Mouse (Mus musculus) forebrain, embryonic 13.5 days (tissue): ENCODE data around the gene Zc2hc1b. TPM values are rescaled to one million over a fixed set of nuclear protein-coding genes. Genes with fewer than 3 reads are reported as not detected.

Source experiments
- ATAC-seq: fragments of 200-750 bp; cut with Nextera tagmentation; 2 replicates; pipeline ENCODE4 v1.8.0; 2017
- H3K27ac ChIP-seq: fragments of 300-500 bp; sonication (generic); 2 replicates; pipeline ENCODE4 v1.5.1; 2015; ENCODE audit warnings: inconsistent platforms, mild to moderate bottlenecking, moderate library complexity
- H3K27me3 ChIP-seq: fragments of 300-500 bp; sonication (generic); 2 replicates; pipeline ENCODE4 v1.6.1; 2015; ENCODE audit warnings: mild to moderate bottlenecking, inconsistent platforms
- H3K36me3 ChIP-seq: fragments of 300-500 bp; sonication (generic); 2 replicates; pipeline ENCODE4 v1.6.1; 2015; ENCODE audit warnings: mild to moderate bottlenecking, inconsistent platforms; ENCODE audit not compliant: poor library complexity, severe bottlenecking
- H3K4me1 ChIP-seq: fragments of 300-500 bp; sonication (generic); 2 replicates; pipeline ENCODE4 v1.6.1; 2015; ENCODE audit warnings: inconsistent platforms
- H3K4me2 ChIP-seq: fragments of 300-500 bp; sonication (generic); 2 replicates; pipeline ENCODE4 v1.6.1; 2015; ENCODE audit warnings: inconsistent platforms, mild to moderate bottlenecking, moderate library complexity
- H3K4me3 ChIP-seq: fragments of 300-500 bp; sonication (generic); 2 replicates; pipeline ENCODE4 v1.5.1; 2015; ENCODE audit warnings: mild to moderate bottlenecking, inconsistent platforms
- H3K9ac ChIP-seq: fragments of 300-500 bp; sonication (generic); 2 replicates; pipeline ENCODE4 v1.6.1; 2015; ENCODE audit warnings: mild to moderate bottlenecking, inconsistent platforms
- H3K9me3 ChIP-seq: fragments of 300-500 bp; sonication (generic); replicated peaks from 2 replicates; pipeline ENCODE4 v1.6.1; 2016; ENCODE audit warnings: inconsistent platforms
- WGBS: fragments of 180-500 bp; shearing (Covaris S2); methylation state at CpG from one replicate; pipeline ENCODE4 v1.1.7; 2015; 5-methylcytosine and 5-hydroxymethylcytosine counted together
- polyA plus RNA-seq: library from polyadenylated mRNA; unstranded; fragments of >200 nt; fragmentation: Nextera tagmentation; extraction: Ambion mirVana; gene quantifications from 2 replicates; pipeline ENCODE4 v1.2.1, GENCODE M21; 2015

The Zc2hc1b gene
- polyA plus RNA-seq: not detected in 2 replicates

GRCm38 (mm10) chr10:13177973-13178624 lies at the start of gene Zc2hc1b:
Gene Zc2hc1b (minus strand): TSS chr10:13178023.
- no peaks in the 10 kb centered on the region for H3K9me3 ChIP-seq
- H3K4me3 ChIP-seq: no peak within 1 kb of the TSS
- H3K27me3 ChIP-seq: no peaks in the 10 kb centered on the region
- no peak within 1 kb of the TSS for H3K9ac ChIP-seq
- H3K4me2 ChIP-seq: no peak within 1 kb of the TSS
- WGBS: 88% methylated on average over 7 of the region's 7 CpGs
- H3K4me1 ChIP-seq: 0 out of 2 replicates have a peak, but pooled peaks cover 2% of the 10 kb centered on the region
- ATAC-seq: no peak
- peaks cover 71% of the 10 kb centered on the region for H3K36me3 ChIP-seq
- H3K27ac ChIP-seq: no peak within 1 kb of the TSS

GRCm38 (mm10) chr10:13225377-13226063 lies 47.7 kb upstream of the Zc2hc1b start:
- ATAC-seq: no peak
- WGBS: 81% methylated on average over 7 of the region's 7 CpGs
- H3K36me3 ChIP-seq: 0 out of 2 replicates have a peak, but pooled peaks cover 5% of the 10 kb centered on the region
- no peak overlapping the region for H3K27ac ChIP-seq
- H3K9ac ChIP-seq: no peak overlapping the region
- H3K9me3 ChIP-seq: no peaks in the 10 kb centered on the region
- no peaks in the 10 kb centered on the region for H3K4me1 ChIP-seq
- H3K4me3 ChIP-seq: no peak overlapping the region
- no peaks in the 10 kb centered on the region for H3K27me3 ChIP-seq
- H3K4me2 ChIP-seq: no peak overlapping the region

GRCm38 (mm10) chr10:13222135-13222534 lies 44.3 kb upstream of the Zc2hc1b start:
- no peak overlapping the region for H3K4me3 ChIP-seq
- no peaks in the 10 kb centered on the region for H3K9me3 ChIP-seq
- H3K27me3 ChIP-seq: no peaks in the 10 kb centered on the region
- no peaks in the 10 kb centered on the region for H3K4me1 ChIP-seq
- 91% methylated on average over 3 of the region's 3 CpGs for WGBS
- no peak for ATAC-seq
- no peak overlapping the region for H3K9ac ChIP-seq
- H3K27ac ChIP-seq: no peak overlapping the region
- H3K4me2 ChIP-seq: no peak overlapping the region
- H3K36me3 ChIP-seq: no peaks in the 10 kb centered on the region

- Histone ChIP-seq H3K27me3 (no peaks in the 10 kb centered on the region), H3K4me2 (no peak overlapping the region), H3K9ac (no peak overlapping the region), H3K36me3 (no peaks in the 10 kb centered on the region), H3K9me3 (no peaks in the 10 kb centered on the region), H3K4me3 (no peak overlapping the region), H3K27ac (no peak overlapping the region), H3K4me1 (no peaks in the 10 kb centered on the region)
- ATAC-seq: no peak
- 73% methylated on average over 1 of the region's 1 CpGs for WGBS
Measured at GRCm38 (mm10) chr10:13220061-13220460, 42.2 kb upstream of the Zc2hc1b start.

- H3K4me2 ChIP-seq: no peak overlapping the region
- H3K4me1 ChIP-seq: peaks cover 12% of the 10 kb centered on the region; the same call in 1 of the 2 replicates
- no peak overlapping the region for H3K27ac ChIP-seq
- H3K27me3 ChIP-seq: no peaks in the 10 kb centered on the region
- no peaks in the 10 kb centered on the region; the same call in 1 of the 2 replicates for H3K36me3 ChIP-seq
- no peak overlapping the region for H3K4me3 ChIP-seq
- ATAC-seq: no peak
- WGBS: 90% methylated on average over 12 of the region's 12 CpGs
- no peak overlapping the region for H3K9ac ChIP-seq
- H3K9me3 ChIP-seq: no peaks in the 10 kb centered on the region
Measured at GRCm38 (mm10) chr10:13213956-13214355, 36.1 kb upstream of the Zc2hc1b start.

- H3K9ac ChIP-seq: no peak overlapping the region
- no peaks in the 10 kb centered on the region; the same call in 1 of the 2 replicates for H3K36me3 ChIP-seq
- no peaks in the 10 kb centered on the region for H3K27me3 ChIP-seq
- no peak overlapping the region for H3K4me2 ChIP-seq
- no peaks in the 10 kb centered on the region for H3K9me3 ChIP-seq
- 82% methylated on average over 6 of the region's 6 CpGs for WGBS
- peaks cover 12% of the 10 kb centered on the region; the same call in 1 of the 2 replicates for H3K4me1 ChIP-seq
- H3K4me3 ChIP-seq: no peak overlapping the region
- no peak for ATAC-seq
- no peak overlapping the region for H3K27ac ChIP-seq
Measured at GRCm38 (mm10) chr10:13212829-13213228, 35.0 kb upstream of the Zc2hc1b start.

GRCm38 (mm10) chr10:13212326-13212725 lies 34.5 kb upstream of the Zc2hc1b start:
- Histone ChIP-seq H3K4me1 (peaks cover 12% of the 10 kb centered on the region; the same call in 1 of the 2 replicates), H3K27me3 (no peaks in the 10 kb centered on the region), H3K9ac (no peak overlapping the region), H3K4me2 (no peak overlapping the region), H3K4me3 (no peak overlapping the region), H3K9me3 (no peaks in the 10 kb centered on the region), H3K27ac (no peak overlapping the region), H3K36me3 (no peaks in the 10 kb centered on the region; the same call in 1 of the 2 replicates)
- no peak for ATAC-seq
- 61% methylated on average over 9 of the region's 9 CpGs for WGBS

GRCm38 (mm10) chr10:13209930-13210637 lies 32.3 kb upstream of the Zc2hc1b start:
- Histone ChIP-seq H3K27me3 (no peaks in the 10 kb centered on the region), H3K4me3 (no peak overlapping the region), H3K27ac (no peak overlapping the region), H3K9ac (no peak overlapping the region), H3K9me3 (no peaks in the 10 kb centered on the region), H3K36me3 (no peaks in the 10 kb centered on the region; the same call in 1 of the 2 replicates), H3K4me1 (peaks cover 12% of the 10 kb centered on the region; the same call in 1 of the 2 replicates), H3K4me2 (no peak overlapping the region)
- ATAC-seq: no peak
- 58% methylated on average over 8 of the region's 8 CpGs for WGBS

GRCm38 (mm10) chr10:13209506-13209905 lies 31.7 kb upstream of the Zc2hc1b start:
- WGBS: 57% methylated on average over 3 of the region's 3 CpGs
- H3K9ac ChIP-seq: no peak overlapping the region
- H3K36me3 ChIP-seq: no peaks in the 10 kb centered on the region; the same call in 1 of the 2 replicates
- ATAC-seq: no peak
- H3K4me2 ChIP-seq: no peak overlapping the region
- peaks cover 12% of the 10 kb centered on the region; the same call in 1 of the 2 replicates for H3K4me1 ChIP-seq
- H3K27ac ChIP-seq: no peak overlapping the region
- no peaks in the 10 kb centered on the region for H3K9me3 ChIP-seq
- no peak overlapping the region for H3K4me3 ChIP-seq
- no peaks in the 10 kb centered on the region for H3K27me3 ChIP-seq

GRCm38 (mm10) chr10:13209061-13209460 lies 31.2 kb upstream of the Zc2hc1b start:
- Histone ChIP-seq H3K27me3 (no peaks in the 10 kb centered on the region), H3K9ac (no peak overlapping the region), H3K9me3 (no peaks in the 10 kb centered on the region), H3K36me3 (no peaks in the 10 kb centered on the region; the same call in 1 of the 2 replicates), H3K4me2 (no peak overlapping the region), H3K4me1 (peaks cover 12% of the 10 kb centered on the region; the same call in 1 of the 2 replicates), H3K4me3 (no peak overlapping the region), H3K27ac (no peak overlapping the region)
- 87% methylated on average over 4 of the region's 4 CpGs for WGBS
- ATAC-seq: no peak

- no peak overlapping the region for H3K9ac ChIP-seq
- ATAC-seq: no peak
- H3K27ac ChIP-seq: no peak overlapping the region
- no peaks in the 10 kb centered on the region for H3K4me1 ChIP-seq
- no peaks in the 10 kb centered on the region for H3K27me3 ChIP-seq
- 97% methylated on average over 6 of the region's 6 CpGs for WGBS
- no peak overlapping the region for H3K4me3 ChIP-seq
- no peaks in the 10 kb centered on the region for H3K9me3 ChIP-seq
- no peaks in the 10 kb centered on the region for H3K36me3 ChIP-seq
- no peak overlapping the region for H3K4me2 ChIP-seq
Measured at GRCm38 (mm10) chr10:13201741-13202293, 24.0 kb upstream of the Zc2hc1b start.

- no peak overlapping the region for H3K4me2 ChIP-seq
- no peak overlapping the region for H3K9ac ChIP-seq
- no peak overlapping the region for H3K27ac ChIP-seq
- H3K4me3 ChIP-seq: no peak overlapping the region
- no peaks in the 10 kb centered on the region for H3K36me3 ChIP-seq
- no peaks in the 10 kb centered on the region for H3K4me1 ChIP-seq
- ATAC-seq: no peak
- no peaks in the 10 kb centered on the region for H3K9me3 ChIP-seq
- WGBS: 89% methylated on average over 3 of the region's 3 CpGs
- H3K27me3 ChIP-seq: no peaks in the 10 kb centered on the region
Measured at GRCm38 (mm10) chr10:13200862-13201261, 23.0 kb upstream of the Zc2hc1b start.
